Mouse (Mus musculus): ENCODE data around the gene Grid2.

The Grid2 gene

DNA sequence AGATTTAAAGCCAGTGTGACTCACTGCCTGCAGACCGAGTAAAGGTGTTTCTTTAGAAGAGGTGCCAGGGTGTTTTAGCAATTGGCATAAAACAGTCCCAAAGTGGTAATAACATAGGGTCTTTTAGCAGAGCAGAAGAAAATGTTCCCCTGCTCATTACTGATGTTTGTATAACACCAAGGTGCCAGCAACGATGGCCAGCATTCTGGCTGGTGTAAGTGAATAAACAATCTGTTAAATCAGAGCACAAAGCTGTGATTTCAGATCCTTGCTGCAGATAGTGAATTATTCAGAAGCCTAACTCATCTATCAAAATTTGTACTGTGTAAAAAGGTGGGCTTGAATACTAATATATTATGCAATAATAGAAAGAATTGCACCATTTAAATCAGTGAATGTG lies 353.9 kb downstream of the Grid2 start:
- no peak for DNase-seq (ENCODE audit: low spot score)

DNA sequence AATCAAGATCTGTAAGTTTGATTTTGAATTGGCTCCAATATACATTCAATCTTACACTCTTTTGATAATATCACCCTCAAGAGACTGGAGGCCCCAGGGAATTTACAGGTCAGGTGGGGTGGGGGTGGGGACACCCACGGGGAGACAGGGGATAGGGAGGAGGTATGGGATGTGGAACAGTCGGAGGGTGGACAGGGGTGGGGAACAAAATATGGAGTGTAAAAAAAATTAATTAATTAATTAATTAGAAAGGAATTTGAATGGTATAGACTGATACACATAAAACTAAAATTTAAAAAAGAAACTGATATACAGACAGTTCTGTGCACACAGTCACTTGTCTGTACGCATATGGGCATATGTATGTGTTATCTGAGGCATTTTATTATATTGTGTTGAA lies 380.3 kb downstream of the Grid2 start:
- DNase-seq (ENCODE audit: low spot score) = no peak

DNA sequence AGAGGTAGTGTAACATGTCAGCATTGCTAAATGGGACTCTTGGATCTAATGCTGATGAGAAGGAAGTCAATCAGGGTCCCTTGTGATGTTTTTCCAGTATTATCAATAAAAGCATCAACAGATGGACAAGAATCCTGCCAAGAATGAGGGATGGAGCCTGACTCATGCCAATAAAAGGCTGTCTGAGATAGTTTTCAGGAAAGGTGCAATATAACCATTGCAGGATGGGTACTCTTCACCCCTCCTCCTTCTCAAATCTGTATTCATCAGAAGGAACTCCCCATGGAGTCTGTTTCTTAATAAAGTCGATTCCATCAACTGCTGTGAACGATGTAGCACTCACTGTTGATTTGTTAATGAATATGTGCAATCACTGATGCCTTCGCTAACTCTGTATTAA lies 403.7 kb downstream of the Grid2 start:
- no peak for DNase-seq (ENCODE audit: low spot score)

DNA sequence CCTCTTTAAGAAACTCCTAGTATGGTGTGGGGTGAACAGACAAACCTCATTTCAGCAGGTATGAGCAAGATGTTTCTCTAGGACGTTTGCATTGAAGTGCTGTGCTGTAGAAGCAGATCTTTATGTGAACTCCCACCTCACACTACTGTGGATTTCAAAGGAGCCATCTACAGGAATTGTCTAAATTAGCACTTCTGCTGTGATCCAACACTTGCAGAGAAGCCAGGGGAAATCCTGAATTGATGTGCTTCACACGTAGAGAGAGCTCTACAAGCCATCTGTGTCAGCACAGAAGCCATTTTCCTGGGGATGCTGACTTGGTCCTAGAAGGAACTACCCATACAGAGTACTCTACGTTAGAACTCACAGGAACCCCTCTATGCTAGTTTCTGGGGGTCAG lies 430.0 kb downstream of the Grid2 start:
- DNase-seq (ENCODE audit: low spot score) = no peak

DNA sequence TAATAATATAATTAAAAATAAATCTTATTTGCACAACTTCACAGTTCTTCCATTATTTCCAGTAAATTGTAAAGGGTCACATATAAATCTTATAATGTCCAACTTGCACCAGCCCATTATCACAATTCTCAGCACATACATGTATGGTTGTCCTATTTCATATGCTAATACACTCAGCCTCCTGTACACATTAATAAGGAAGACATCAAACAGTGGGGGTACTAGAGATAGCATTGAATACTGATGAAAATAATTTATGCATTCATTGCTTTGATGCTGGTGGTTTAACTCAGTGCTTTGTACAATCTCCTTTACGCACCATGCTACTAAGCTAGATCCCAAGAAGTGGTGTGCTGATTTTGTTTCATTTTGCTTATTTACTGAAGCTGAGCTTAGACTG lies 446.0 kb downstream of the Grid2 start:
- DNase-seq (ENCODE audit: low spot score) = no peak

DNA sequence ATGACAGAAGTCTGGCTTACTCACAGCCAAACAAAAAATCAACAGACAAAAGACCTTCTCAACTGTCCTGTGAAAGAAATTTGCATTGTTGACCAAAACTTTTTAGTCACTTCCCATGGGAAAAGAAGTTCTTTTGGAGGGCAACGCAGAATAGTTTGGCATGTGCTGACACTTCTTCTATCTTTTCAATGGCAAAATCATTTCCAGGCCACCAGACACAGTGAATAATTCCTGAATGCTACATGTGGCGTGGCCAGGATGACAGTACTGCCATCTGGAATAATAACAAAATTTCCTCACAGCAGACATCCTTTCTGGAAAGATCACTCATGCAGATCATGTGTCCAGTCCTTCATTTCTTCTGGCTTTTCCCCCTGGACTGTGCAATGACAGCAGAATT lies 478.1 kb downstream of the Grid2 start:
- no peak for DNase-seq (ENCODE audit: low spot score)

DNA sequence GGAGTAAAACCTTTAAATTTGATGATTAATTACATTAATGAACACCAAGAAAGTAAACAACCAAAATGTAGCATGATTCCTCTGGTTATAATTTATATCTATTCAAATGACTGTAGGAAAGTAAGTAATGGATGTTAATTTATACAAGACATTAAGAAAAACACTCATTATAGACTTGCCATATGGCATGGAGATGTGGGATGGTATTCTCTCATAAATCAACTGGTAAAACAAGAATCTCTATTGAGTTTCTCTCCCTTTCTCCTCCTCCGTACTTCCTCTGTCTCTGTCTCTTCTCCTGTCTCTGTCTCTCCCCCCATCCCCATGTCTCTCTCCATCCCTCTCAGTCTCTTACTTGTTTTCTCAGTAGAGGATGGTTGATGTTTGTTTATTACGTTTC lies 506.9 kb downstream of the Grid2 start:
- DNase-seq (ENCODE audit: low spot score) = no peak

DNA sequence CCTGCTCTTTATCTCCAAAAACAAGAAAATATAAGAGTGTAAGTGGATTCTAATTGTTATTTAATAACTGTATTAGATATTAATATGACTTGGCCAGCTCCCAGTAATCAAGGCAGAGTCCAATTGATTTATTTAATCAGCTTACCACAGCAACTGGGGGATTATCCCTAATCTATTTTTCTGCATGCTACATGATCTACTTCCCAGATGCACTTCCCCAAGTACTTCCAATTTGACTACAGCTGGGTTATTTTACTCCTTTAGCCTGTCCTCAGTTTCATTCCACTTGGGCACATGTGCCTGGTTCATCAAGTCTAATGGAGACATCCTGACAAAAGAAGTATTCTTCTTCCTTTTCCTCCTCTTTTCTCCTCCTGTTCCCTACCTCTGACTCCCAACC lies 539.0 kb downstream of the Grid2 start:
- DNase-seq (ENCODE audit: low spot score) = no peak

DNA sequence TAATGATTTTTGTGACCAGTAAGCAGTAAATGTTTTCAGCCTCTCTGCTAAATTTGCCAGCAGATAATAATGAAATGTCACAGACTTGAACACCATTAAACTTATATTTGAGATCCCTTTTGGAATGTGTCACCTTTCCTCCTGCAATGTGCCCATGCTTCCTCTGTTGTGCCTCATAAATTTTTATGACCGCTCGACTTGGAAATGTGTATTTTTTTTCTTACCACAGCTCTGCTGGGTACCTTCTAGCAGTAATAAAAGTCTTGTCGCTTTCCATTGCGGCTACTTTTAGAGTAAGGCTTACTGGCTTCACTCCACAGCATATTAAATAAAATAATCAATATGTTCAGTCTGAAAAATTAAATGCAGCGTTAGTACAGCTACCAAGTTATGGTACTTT lies 564.6 kb downstream of the Grid2 start:
- DNase-seq (ENCODE audit: low spot score) = no peak

DNA sequence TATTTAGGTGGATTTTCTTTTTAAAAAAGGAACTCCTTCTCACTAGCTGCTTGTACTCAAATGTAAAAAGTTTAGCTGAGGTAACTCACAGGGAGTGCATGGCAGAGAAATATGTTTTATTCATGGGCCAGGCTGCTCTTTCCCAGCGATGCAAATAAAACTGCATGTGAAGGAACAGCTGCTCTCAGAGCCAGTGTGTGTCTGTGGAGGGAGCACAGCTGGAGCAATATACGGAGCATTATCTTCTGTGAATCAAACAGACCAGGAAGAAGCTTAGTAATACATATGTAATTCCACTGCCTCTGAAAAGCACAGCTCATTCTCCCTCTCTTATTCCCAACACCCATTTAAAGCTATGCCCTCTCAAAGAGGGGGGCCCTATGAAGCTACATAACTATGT lies 607.0 kb downstream of the Grid2 start:
- no peak for DNase-seq (ENCODE audit: low spot score)

DNA sequence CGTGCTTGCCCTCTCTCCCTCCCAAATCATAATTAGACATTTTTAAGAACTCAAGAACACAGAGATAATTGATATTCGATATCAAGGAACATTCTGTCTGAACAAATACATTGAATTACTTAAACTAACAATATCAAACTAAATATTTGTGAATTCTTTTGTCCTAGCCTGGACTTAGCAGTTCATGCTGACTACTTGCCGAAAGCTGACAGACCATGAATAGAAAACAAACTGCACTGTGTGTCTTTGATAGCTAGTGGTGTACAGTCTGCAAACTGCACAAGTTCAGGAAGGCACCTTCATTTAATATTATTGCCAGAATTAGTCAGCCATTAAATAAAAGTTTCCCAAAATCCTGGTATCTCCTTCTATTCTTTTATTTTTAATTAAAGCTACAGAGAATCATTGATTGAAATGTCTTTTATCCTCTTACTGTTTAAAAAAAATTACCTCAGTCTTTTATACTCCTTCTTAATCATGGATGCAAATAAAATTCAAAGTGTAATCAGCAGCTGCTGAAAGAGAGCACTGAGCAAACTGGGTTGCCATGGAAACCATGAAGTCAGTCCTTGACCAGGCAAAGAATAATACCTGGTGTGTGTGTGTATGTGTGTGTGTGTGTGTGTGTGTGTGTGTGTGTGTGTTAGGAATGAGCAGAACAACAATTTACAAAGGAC lies 621.5 kb downstream of the Grid2 start:
- no peak for DNase-seq (ENCODE audit: low spot score)

DNA sequence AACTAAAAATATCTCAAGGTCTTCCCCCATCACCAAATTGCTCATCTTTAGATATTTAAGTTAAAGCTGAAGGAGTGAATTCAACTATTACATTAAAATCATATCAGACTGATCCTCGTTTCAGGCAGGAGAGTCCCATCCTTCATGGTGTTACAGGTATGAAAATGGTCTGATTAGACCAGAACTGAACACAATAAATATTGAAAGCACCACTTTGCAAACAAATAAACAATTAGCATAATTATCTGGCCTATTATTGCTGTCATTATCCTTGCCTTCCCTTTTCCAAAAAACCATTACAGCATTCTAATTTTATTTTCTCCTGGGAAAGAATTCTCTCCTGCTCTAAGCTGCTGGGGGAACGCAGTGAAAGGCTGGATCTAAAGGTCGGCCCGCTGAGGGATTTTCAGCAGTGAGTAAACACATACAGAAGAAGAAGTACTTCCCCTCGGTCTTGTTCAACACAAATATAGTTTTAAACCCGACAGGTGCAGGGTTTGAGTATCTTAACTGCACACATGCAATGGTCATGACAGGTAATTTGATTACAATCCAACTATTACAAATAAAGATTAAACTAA lies 622.2 kb downstream of the Grid2 start:
- no peak for DNase-seq (ENCODE audit: low spot score)

DNA sequence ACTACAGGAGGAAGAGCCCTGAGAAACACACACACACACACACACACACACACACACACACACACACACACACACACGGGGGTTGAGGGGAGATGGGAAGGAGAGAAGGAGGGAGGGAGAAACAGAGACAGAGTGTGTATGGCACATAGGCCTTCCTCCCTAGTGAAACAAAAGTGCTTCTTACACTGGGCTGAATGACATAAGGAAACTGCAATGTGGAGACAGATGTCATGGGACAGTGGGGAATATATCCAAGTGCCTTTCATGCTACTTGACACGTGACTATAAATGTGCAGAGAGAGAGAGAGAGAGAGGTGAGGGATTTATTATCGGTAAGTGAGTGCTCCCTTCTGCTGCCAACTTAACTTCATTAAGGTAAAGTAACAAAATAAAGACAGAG lies 639.0 kb downstream of the Grid2 start:
- no peak for DNase-seq (ENCODE audit: low spot score)

DNA sequence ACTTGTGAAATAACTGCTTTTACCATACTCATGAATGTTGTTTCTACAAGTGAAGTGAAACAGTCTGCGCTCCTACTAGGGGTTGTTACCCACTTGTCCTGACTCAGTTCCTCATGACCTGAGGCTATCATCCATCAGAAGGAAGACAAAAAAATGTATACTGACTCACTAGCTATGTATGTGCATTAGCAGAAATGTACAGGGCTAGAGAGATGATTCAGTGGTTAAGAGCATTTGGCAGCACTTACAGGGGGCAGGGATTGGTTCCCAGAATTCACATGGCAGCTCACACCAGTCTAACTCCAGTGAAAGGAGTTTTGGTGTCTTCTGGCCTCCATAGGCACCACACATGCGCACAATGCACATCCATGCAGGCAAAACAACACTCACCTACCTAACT lies 642.5 kb downstream of the Grid2 start:
- no peak for DNase-seq (ENCODE audit: low spot score)

DNA sequence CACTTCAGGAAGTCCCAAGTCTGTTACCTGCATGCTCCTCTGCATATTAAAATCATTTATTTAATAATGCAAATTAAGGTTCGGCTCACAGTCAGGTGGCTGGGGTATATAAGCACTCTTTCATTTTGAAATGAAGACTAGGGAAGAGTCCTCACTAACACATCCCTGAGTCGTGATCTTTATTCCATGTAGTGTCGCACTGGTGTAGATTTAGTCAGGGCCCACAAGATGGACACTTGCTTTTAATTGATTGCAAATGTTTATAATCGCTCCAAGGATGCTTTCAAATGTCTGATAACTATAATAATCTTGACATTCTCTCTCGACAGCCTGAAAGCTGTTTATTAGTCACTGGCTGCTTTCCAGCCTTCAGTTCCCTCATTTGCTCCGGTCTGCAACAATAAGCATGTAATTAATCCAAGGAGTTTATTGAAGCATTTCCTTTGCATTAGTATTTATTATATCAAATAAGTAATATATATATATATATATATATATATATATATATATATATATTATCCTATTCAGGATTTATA lies 661.4 kb downstream of the Grid2 start:
- no peak for DNase-seq (ENCODE audit: low spot score)

DNA sequence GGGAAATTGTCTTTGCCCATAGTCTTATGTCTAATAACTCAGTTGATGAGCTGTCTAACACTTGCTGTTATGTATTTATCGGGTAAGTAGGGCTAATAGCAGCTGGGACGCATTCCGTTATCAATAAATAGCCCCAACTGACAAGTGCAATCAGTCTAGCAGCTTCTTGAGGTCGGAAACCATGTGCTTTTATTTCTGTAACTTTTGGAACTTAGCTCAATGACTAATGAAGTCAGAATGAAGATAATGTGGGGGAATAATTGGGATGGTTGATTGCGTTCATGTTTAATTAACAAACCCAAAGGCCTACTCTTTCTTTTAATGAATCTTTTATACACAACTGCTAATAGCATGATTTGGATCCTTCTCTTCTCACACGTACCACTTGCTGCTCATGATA lies 666.3 kb downstream of the Grid2 start:
- DNase-seq (ENCODE audit: low spot score) = no peak

DNA sequence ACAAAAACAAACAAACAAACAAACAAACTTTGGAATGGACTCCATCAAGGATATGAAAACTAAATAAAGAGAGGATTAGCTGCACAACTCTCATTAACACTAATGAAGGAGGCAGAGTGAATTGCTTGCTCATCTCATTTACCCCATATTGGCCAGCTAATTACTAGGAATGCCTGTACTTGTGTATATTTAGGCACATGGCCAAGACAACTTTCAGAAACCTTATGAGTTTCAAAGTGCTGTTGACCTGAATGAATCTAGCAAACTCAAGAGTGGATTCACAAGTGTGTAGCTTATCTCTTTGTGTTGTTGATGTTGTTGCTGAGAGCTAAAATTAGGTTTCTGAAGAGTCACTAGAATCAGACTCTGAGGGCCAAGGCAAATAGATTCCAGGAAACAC lies 675.5 kb downstream of the Grid2 start:
- no peak for DNase-seq (ENCODE audit: low spot score)

DNA sequence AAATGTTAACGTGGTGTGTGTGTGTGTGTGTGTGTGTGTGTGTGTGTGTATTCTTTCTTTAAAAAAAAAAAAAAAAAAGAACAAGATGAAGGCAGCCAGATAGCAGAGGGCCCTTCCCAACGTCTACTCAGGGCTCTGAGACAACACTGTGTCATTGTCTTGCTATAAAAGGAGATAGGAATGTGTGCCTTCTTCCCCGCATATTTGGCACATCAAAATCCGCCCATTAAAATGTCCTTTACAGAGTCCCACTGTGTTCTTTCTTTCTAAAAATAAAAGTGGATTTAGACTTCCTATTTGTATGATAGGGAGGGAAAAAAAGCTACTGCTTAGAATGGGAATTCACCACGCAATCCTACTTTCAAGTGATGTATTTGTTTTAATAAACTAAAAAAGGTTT lies 691.0 kb downstream of the Grid2 start:
- DNase-seq (ENCODE audit: low spot score) = no peak

DNA sequence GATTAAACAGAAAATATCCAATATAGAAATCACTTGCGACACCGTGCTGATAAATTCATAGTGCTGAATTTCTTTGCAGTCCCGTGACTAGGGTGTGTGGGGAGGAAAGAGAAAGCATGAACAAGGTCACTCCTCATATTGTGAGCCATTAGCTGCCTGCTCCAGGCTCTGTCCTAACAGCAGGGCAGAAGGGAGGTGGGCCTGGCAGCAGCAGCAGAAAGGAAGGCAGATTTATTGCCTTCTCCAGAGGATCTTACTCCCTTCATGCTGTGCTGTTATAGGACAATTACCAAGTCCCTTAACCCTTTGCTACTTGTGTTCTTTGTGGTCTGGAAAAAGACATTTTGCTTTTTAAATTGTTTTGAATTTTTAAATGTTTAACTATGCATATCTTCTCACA lies 708.1 kb downstream of the Grid2 start:
- DNase-seq (ENCODE audit: low spot score) = no peak

DNA sequence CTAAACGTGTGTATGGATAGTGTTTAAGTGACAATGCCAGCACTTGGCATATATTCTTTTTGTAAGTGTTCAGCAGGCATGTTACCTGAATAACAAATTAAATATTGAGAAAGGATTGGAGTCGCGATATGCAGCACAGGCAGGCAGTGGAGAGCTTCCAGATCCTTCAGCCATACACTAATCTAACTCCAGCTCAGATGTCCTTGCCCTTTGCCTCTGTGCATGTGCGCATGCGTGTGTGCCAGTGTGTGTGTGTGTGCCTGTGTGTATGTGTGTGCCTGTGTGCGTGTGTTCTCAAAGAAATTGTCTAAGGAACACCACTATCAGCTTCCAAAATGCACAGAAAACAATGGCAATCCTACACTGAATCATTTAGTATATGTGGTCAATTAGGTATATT lies 708.6 kb downstream of the Grid2 start:
- DNase-seq (ENCODE audit: low spot score) = peak; percentile 37

DNA sequence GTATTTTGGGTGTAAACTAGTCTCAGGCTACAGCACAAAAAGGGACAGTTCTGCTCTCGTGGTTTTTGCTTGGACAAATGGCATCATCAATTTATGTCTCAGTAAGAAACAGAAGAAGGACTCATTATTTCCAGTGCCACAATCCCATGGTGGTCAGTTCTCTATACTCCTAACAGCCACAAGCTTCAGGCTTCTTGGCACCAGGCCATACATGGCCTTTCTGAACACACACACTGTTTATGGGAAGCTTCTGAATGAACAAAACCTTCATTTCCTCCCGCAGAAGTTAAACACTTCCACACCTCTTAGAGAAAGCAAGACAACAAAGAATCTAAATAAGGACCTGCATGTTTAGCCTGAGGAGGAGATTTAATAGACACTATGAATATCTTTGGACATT lies 709.1 kb downstream of the Grid2 start:
- no peak for DNase-seq (ENCODE audit: low spot score)

DNA sequence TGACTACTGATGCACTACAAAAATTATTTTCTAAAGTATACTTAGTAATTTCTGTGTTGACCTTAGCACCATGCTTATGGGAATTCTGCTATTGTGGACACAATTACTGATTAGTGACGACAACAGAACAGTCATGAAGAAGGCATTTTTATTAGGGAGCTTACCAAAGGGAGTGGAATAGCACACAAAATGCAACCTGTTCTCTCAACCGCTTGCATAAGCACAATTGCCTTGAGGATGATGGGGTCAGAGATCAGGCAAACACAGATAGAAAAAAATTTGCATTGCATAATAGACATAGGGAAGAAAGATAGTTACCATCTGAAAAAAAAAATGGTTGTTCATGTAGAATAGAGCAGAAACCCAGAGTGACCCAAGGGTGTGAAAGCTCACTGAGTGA lies 790.4 kb downstream of the Grid2 start:
- no peak for DNase-seq (ENCODE audit: low spot score)

DNA sequence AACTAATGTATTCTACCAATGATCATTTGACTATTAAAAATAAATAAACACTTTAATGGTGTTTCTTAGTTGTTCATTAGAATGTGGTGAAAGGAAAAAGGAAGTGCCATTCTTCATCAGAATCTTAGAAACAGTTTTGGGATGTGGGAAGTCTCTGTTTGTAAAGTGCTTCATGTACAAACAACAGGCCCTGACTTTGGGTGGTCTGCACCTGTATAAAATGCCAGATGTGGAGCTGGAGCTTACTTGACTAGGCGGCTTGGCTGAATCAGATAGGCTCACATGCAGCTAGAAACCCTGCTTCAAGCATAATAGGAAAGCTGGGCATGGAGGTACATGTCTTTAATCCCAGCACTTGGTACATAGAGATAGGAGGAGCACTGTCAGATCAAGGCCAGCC lies 791.1 kb downstream of the Grid2 start:
- no peak for DNase-seq (ENCODE audit: low spot score)

DNA sequence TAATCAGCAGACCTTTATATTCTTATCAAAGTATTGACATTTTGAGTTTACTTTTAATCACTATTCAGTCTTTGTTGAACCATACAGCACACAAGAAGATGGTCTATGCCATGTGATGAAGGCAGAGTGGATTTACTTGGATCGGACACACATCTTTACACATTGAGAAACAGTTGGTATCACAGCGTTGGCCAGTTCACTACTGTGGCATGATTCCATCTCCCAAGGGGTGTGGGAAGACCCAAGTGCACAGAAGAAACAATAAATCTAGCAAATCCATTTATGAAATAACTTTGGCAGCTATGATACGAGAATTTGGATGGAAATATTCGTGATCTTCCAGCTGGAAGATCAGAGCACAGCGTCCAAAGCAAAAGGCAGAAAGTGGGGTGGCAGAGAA lies 792.3 kb downstream of the Grid2 start:
- no peak for DNase-seq (ENCODE audit: low spot score)

Data from testis, postnatal 10 days (tissue).